Mouse (Mus musculus): Measurements from ENCODE around the gene Acad12.

DNA sequence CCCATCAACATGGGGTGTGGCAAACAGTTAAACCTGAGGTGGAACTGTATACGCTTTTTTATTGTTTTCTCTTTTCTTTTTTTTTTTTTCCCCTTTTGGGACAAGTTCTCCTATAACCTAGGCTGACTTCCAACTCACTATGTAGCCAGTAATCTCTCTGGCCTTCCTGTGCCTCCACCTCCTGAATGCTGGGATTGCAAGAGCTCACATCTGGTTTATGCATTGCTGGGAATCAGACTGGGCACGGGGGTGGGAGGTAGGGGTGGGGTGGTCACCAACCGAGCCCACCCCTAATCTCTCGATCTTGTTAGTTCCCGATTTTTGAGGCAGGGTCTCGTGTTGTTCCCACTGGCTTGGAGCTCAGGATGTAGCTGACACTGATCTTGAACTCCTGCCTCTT lies 28.8 kb downstream of the Acad12 start:
- TF ChIP-seq CTCF (IDR thresholded peaks at IDR 0.05; ENCODE audit: insufficient read depth, low read depth, low read length): no peak
- no peak for TF ChIP-seq POLR2A (IDR thresholded peaks at IDR 0.05; ENCODE audit: insufficient read depth, low read depth, low read length)

All from olfactory bulb, adult 2 months (tissue).